Mouse (Mus musculus) urinary bladder, postnatal 14 days (tissue): ENCODE measurements around the gene Ptges2.
"Not testable (repeated sequence)": the region's sequence is repeated elsewhere in the genome, so short reads cannot be mapped to it uniquely, and the experiment has no call there.

ENCODE experiments used
- DNase-seq: peaks from one replicate; pipeline ENCODE4 v3.0.0; 2021; ENCODE audit warnings: low spot score

Gene Ptges2

DNA sequence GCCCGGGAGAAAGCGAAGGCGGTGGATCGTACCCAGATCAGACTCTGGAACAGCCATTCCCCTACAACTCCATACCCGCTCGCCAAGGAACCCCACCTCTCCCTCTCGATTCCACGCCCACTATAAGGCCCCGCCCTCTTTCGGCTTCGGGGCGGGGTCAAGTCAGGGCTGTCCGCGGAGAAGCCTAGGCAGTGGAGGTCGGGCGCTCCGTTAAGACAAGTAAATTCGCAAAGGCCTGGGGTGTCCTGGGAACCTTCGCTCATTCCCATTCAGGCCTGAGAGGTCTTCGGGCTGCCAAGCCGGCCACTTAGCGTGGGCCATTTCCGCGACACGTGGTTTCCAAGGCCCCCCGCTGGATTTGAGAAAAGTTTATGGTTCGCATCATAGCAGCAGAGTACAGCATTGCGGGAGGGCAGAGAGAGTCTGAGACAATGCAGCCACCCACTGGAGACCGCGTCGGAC lies at the start of gene Ptges2:
TSS of gene Ptges2 (plus strand) at position 413 of the 462 bp plus-strand sequence.
- DNase-seq, result peak; percentile 92

GRCm38 (mm10) chr2:32347019-32347418 lies 48.7 kb upstream of the Ptges2 start:
- no peak for DNase-seq

DNA sequence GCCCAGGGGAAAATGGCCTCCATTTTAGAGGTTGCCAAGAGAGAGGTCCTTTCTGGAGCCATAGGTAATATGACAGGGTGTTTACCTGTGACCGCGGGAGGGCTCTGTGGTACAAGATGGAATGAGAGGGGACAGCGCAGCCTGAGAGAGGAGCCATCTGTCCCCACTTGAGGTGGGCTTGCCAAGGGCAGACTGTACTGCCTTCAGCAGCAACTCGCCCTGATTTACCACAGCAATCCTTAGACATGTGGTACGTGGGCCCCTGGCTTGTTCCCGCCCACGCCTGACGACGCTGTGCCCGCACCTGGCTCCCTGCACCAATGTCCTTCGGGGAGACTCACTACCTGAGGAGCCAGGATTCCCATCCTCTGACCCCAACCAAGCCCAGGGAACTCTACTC lies 47.4 kb upstream of the Ptges2 start:
- DNase-seq, result no peak

- DNase-seq, result no peak
These were observed 46.0 kb upstream of the Ptges2 start for GRCm38 (mm10) chr2:32349625-32350255.

DNA sequence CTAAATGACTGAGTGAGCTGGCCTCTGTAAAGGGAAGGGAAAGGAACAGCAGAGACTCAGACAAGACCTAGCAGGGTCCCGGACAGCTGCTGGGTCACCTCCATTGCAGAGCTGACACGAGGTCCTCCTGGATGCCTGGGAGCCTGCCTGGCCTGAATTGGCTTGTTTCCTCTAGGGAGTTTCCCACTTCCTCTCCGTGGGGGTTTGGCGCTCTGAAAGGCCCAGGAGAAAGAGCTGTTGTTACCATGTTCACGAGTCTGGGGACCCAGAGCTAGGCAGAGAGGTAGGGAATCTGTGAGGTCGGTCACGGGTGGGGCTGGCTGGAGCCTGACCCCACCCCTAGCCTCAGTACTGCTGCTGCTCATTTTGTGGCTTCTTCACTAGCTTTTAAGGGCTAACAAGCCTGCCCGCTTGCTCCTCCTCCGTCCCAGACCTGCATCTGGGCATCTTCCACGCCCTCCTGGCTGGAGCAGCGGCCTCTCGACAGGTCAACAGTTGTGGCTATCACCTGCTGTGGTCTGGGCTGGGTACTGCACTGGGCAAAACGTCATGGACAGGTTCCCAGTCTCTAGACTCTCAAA lies 45.1 kb upstream of the Ptges2 start:
- no peak for DNase-seq

GRCm38 (mm10) chr2:32351471-32351961 lies 44.2 kb upstream of the Ptges2 start:
- no peak for DNase-seq

- no peak for DNase-seq
These were observed 43.3 kb upstream of the Ptges2 start, which contains the start of gene Ciz1 for GRCm38 (mm10) chr2:32352151-32353006. Gene Ciz1 (plus strand): TSS chr2:32352327.

DNA sequence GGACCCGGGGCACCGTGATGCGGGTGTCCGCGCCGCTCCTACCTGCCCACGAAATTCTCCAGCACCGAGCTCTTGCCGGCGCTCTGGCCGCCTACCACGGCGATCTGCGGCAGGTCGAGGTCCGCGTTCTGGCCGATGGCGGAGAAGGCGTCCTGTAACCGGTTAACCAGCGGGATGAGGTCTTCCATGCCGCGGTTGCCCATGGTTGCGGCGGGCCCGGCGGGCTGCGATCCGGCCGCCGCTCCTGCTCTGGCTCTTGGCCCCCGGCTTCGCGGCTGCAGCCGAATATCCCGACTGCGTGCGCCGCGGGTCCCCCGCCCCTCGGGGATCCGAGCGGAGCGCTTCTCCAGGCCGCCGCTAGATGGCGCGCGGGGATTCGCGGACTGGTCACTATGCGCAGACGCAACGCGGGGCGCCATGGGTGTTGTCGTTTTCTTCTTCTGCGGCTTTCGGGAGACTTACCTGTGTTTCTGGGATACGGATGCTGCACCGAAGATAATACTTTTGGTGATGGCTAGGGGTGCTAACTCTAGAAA lies 42.6 kb upstream of the Ptges2 start, which contains the start of gene Dnm1:
TSS of gene Dnm1 (minus strand) at position 332 of the 536 bp plus-strand sequence.
- peak; percentile 90 for DNase-seq

GRCm38 (mm10) chr2:32353836-32354235 lies 41.9 kb upstream of the Ptges2 start:
- no peak for DNase-seq

DNA sequence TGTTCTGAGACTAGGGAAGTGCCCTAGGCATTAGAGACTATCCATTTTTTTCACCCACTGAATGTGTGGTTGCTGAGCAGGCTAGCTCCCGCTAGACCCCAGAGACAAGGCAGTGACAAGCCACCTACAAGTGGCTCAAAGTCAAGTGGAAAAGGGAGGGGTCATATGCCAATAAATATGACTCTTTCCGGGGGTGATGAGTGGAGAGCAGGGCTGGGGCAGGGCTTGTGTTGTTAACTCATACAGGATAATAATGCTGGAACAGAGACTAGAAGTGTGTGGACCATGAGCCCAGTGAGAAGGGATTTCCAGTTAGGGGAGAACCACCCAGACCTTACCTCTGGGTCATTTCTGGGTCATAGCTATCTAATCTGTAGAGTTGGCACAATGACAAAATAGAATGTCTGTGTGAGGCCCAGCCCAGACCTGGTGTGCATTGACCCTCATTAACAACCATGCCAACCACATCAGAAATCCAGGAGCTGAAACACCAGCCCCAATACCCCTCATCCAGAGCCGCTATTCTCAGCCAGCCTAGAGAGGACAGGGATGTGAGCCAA lies 41.3 kb upstream of the Ptges2 start:
- DNase-seq, result no peak

- no peak for DNase-seq
These were observed 39.5 kb upstream of the Ptges2 start for GRCm38 (mm10) chr2:32356216-32356615.

- DNase-seq, result no peak
These were observed 38.0 kb upstream of the Ptges2 start for GRCm38 (mm10) chr2:32357710-32358109.

GRCm38 (mm10) chr2:32358381-32358780 lies 37.3 kb upstream of the Ptges2 start:
- no peak for DNase-seq

- DNase-seq, result peak; percentile 72
These were observed 35.0 kb upstream of the Ptges2 start for GRCm38 (mm10) chr2:32360741-32361140.

GRCm38 (mm10) chr2:32361437-32361836 lies 34.3 kb upstream of the Ptges2 start:
- peak; percentile 76 for DNase-seq

DNA sequence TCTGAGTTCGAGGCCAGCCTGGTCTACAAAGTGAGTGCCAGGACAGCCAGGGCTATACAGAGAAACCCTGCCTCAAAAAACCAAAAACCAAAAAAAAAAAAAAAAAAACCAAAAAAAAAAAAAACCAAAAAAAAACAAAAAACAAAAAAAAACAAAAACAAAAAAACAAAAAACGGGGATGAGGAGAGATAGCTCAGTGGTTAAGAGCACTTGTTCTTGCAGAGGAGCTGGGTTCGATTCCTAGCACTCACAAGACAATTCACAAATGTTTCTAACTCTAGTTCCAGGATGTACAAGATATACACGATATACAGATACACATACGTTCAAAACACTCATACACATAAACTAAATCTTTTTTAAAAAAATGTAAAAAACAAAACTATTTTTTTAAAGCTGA lies 33.4 kb upstream of the Ptges2 start:
- DNase-seq, result not testable (repeated sequence)

- DNase-seq, result peak; percentile 91
These were observed 32.8 kb upstream of the Ptges2 start for GRCm38 (mm10) chr2:32362817-32363340.

DNA sequence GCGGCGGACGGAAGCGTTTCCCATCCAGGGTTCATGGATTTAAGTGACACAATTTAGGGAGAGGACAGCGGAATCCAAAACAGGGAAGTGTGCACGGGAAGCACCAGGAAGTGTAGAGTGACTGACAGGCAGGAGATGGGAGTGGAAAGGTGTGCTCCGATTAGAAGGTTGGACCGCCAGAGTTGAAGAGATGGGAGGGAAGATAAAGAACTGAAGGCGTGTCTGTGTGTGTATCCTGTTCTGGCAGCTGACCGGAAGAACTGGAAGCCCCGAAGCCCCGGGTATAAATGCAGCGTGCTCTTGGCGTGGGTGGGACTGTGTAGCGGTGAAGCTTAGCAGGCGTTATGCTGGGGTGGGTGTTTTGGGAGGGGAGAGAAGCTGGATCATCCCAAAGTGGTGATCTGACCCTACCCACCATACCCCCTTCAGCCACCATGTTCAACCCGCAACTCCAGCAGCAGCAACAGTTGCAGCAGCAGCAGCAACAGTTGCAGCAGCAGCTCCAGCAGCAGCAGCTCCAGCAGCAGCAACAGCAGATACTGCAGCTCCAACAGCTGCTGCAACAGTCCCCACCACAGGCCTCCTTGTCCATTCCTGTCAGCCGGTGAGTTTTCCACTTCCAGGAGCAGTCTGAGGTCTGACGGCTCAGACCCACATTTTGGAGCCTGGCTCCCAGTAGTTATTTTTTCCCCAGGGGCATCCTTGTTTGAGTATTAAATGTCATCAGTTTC lies 32.2 kb upstream of the Ptges2 start:
- DNase-seq, result peak; percentile 53

DNA sequence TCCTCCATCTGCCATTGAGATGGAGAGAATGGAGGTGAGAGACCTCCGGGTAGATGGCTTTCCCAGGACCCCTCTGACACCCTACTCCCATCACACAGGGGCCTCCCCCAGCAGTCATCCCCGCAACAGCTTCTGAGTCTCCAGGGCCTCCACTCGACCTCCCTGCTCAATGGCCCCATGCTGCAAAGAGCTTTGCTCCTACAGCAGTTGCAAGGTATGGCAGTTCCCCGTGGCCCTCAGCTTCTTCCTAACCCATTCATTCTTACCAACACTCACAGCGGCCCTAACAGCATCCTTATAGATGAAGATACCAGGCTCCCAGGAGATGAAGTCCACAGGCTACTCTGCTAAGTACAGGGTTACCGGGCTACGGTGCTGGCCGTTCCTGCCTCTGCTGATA lies 31.6 kb upstream of the Ptges2 start:
- DNase-seq, result no peak

DNA sequence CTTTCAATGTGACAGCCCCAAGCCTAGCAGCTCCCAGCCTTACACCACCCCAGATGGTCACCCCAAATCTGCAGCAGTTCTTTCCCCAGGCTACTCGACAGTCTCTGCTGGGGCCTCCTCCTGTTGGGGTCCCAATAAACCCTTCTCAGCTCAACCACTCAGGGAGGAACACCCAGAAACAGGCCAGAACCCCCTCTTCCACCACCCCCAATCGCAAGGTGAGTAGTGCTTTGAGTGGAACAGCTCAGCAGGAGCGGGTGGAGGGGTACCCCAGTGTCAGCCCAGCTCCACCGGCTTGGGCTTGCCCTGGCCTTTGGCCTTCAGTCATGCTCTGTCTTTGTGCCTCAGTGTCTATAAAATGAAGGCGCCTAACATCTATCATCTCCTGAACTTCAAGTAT lies 28.4 kb upstream of the Ptges2 start:
- no peak for DNase-seq

DNA sequence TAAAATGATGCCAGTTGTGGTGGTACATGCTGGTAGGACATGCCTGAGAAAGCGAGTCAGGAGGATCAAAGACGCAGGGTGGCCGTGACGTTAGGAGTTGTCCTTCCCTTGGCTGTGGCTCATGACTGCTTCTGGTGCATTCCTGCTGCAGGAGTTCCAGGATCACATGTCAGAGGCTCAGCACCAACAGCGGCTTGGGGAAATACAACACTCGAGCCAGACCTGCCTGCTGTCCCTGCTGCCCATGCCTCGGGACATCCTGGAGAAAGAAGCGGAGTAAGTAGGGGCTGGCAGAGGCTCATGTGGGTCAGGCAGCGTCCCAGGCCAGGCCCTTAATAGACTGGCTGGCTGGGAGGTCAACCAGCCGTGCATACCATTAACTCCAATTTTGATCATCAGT lies 21.5 kb upstream of the Ptges2 start:
- no peak for DNase-seq
